Comparison of ENCODE assay signal across 14 mouse cellular contexts in the genomic region with DNA sequence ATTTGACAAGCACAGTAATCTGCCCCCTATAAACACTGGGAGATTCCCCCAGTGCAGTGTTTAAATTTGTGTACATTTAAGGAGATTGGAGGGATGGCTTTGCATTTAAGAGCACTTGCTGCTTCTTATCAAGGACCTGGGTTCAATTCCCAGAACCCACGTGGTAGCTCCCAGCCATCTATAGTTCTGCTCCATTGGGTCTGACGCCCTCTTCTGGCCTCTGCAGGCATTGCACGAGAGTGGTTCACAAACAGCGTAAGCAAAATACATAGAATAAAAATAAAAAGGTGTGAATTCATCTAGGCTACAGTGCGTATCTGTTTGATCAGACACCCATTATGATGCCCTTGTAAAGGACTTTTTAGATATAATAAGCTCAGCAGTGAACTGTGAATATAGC. TPM values are rescaled to one million over a fixed set of nuclear protein-coding genes. Genes with fewer than 3 reads are reported as not detected.
DNase-seq lines count a peak whose midpoint lies in the region; ATAC-seq and TF ChIP-seq lines count a peak whose summit lies in the region.
"Had no signal": no experiment of that assay in that cellular context is flagged by ENCODE, and none has a peak within 500 bp of the region (broad histone marks: within the 10 kb centered on the region; RNA-seq: fewer than 3 reads in every experiment).

No protein-coding gene starts in this region.

- intact Hi-C loops in gastrocnemius, adult 2 months (cut with DNase I): no loop called here

- H3K4me3 ChIP-seq in gastrocnemius, adult 2 months: peak overlapping the region; percentile 29; the same call in 1 of the 2 replicates
- H3K4me3 ChIP-seq in liver, embryonic 14.5 days (ENCODE audit: insufficient read depth in 1 of 2, low read depth in 2 of 2, low read length in 2 of 2): no peak overlapping the region
- H3K4me3 ChIP-seq in liver, embryonic 12.5 days: no peak overlapping the region
- no peak overlapping the region for H3K4me3 ChIP-seq in bone marrow, adult 2 months (replicated peaks; ENCODE audit: control insufficient read depth, low read depth, low read length)
- H3K4me3 ChIP-seq: forebrain, embryonic 10.5 days; midbrain, embryonic 12.5 days; neural tube, embryonic 13.5 days had no signal

- no peaks in the 10 kb centered on the region for H3K9me3 ChIP-seq in liver, embryonic 14.5 days (ENCODE audit: control insufficient read depth, low read length)
- H3K9me3 ChIP-seq in liver, embryonic 12.5 days (replicated peaks): no peaks in the 10 kb centered on the region
- H3K9me3 ChIP-seq: forebrain, embryonic 10.5 days; midbrain, embryonic 12.5 days; neural tube, embryonic 13.5 days had no signal

- TF ChIP-seq POLR2A in bone marrow, adult 2 months (IDR thresholded peaks at IDR 0.05; ENCODE audit: borderline replicate concordance, control insufficient read depth, low read depth, low read length): no peak

- peaks cover 0 to 10% of the 10 kb centered on the region in 2 experiments; a peak in 2 of 4 replicates for H3K4me1 ChIP-seq in liver, embryonic 14.5 days (replicated peaks; ENCODE audit: control insufficient read depth in 2 of 2, insufficient read depth in 2 of 2, low read length in 1 of 2)
- peaks cover 16% of the 10 kb centered on the region for H3K4me1 ChIP-seq in liver, embryonic 12.5 days
- no peaks in the 10 kb centered on the region for H3K4me1 ChIP-seq in bone marrow, adult 2 months (ENCODE audit: control insufficient read depth, insufficient read depth, low read length)

- ATAC-seq in liver, embryonic 14.5 days (ENCODE audit: insufficient read depth): no peak
- ATAC-seq in liver, embryonic 12.5 days: no peak

- peak; percentile 58 for TF ChIP-seq CTCF in gastrocnemius, adult 2 months (IDR thresholded peaks at IDR 0.05)
- TF ChIP-seq CTCF in liver, embryonic 14.5 days (IDR thresholded peaks at IDR 0.05; ENCODE audit: low read depth): peak; percentile 47
- TF ChIP-seq CTCF in bone marrow, adult 2 months (IDR thresholded peaks at IDR 0.05; ENCODE audit: control insufficient read depth, insufficient read depth, low read length): peak; percentile 55; the same call in 1 of the 2 replicates

- WGBS in liver, embryonic 14.5 days (ENCODE audit: insufficient replicate concordance): 55% methylated on average over 5 of the region's 5 CpGs
- WGBS in liver, embryonic 12.5 days (ENCODE audit: insufficient replicate concordance): 59% methylated on average over 5 of the region's 5 CpGs
- WGBS in bone marrow, adult 2 months: 70% methylated on average over 5 of the region's 5 CpGs

- no peaks in the 10 kb centered on the region for H3K27me3 ChIP-seq in liver, embryonic 14.5 days (ENCODE audit: control insufficient read depth, insufficient read depth, low read length)
- H3K27me3 ChIP-seq in liver, embryonic 12.5 days (replicated peaks): no peaks in the 10 kb centered on the region
- H3K27me3 ChIP-seq: midbrain, embryonic 12.5 days; neural tube, embryonic 13.5 days had no signal

- H3K27ac ChIP-seq in gastrocnemius, adult 2 months: peak overlapping the region; percentile 93
- H3K27ac ChIP-seq in liver, embryonic 14.5 days: no peak overlapping the region
- H3K27ac ChIP-seq in liver, embryonic 12.5 days: no peak overlapping the region
- H3K27ac ChIP-seq in bone marrow, adult 2 months (ENCODE audit: control insufficient read depth, insufficient read depth, low read depth, low read length, poor library complexity): no peak overlapping the region
- H3K27ac ChIP-seq: forebrain, embryonic 10.5 days; midbrain, embryonic 12.5 days; neural tube, embryonic 13.5 days had no signal

- TF ChIP-seq EP300 in liver, embryonic 14.5 days (IDR thresholded peaks at IDR 0.05; ENCODE audit: low read depth): no peak

- H3K36me3 ChIP-seq in liver, embryonic 14.5 days (replicated peaks; ENCODE audit: control insufficient read depth, insufficient read depth, low read depth): no peaks in the 10 kb centered on the region
- no peaks in the 10 kb centered on the region for H3K36me3 ChIP-seq in liver, embryonic 12.5 days
- H3K36me3 ChIP-seq: forebrain, embryonic 10.5 days; midbrain, embryonic 12.5 days; neural tube, embryonic 13.5 days had no signal

- H3K4me2 ChIP-seq in liver, embryonic 14.5 days (ENCODE audit: low read depth): no peak overlapping the region
- no peak overlapping the region for H3K4me2 ChIP-seq in liver, embryonic 12.5 days
- H3K4me2 ChIP-seq: midbrain, embryonic 12.5 days; neural tube, embryonic 13.5 days had no signal

- DNase-seq in gastrocnemius, adult 2 months: no peak
- no peak for DNase-seq in gastrocnemius, adult 18-20 months (ENCODE audit: low spot score)
- DNase-seq in liver, embryonic 14.5 days (ENCODE audit: low read depth in 3 of 3, low spot score in 3 of 3): no peak
- DNase-seq in B cell, adult 2 months: peak; percentile 70 to 71
- no peak for DNase-seq in T-cell, adult 2 months (ENCODE audit: low spot score)
- no peak for DNase-seq in embryo, embryonic 11 days
- DNase-seq: adrenal gland, adult 8-10 months; cerebellum, adult 11 months; lung, adult 18-20 months had no signal

- no peak overlapping the region for H3K9ac ChIP-seq in liver, embryonic 14.5 days (replicated peaks)
- H3K9ac ChIP-seq in liver, embryonic 12.5 days: no peak overlapping the region
- H3K9ac ChIP-seq: midbrain, embryonic 12.5 days; neural tube, embryonic 13.5 days had no signal

RNA-seq across cellular contexts. Expression of gene Zfp622, which starts 55.3 kb away (rescaled TPM):
- 10 to 100 TPM; 22.6 to 25.5 TPM for total RNA-seq in gastrocnemius, adult 2 months (2021)
- total RNA-seq in gastrocnemius, adult 18-20 months (2021): 10 to 100 TPM; 24.0 to 24.5 TPM
- 6.5 and 9.5 TPM in 2 replicates for polyA plus RNA-seq in liver, embryonic 14.5 days (2012; rRNA removed)
- 9.0 and 10.9 TPM in 2 replicates for polyA plus RNA-seq in liver, embryonic 14.5 days (2014; fragmentation: Nextera tagmentation; extraction: Ambion mirVana)
- 25.5 and 25.9 TPM in 2 replicates for polyA plus RNA-seq in liver, embryonic 12.5 days (2016; fragmentation: Nextera tagmentation; extraction: Ambion mirVana)
- 24.1 and 54.0 TPM in 2 replicates for polyA plus RNA-seq in bone marrow, adult 2 months (2011; ENCODE audit: insufficient read depth, insufficient read length, low replicate concordance, missing spikeins)

Comparison
In these comparisons a context has a peak if more than half of its experiments do, and no peak if none do; other contexts are left out.
1. DNase-seq: peak in B cell, adult 2 months (2 of 2); none in gastrocnemius, adult 2 months (single experiment), gastrocnemius, adult 18-20 months (single experiment), liver, embryonic 14.5 days (0 of 3), T-cell, adult 2 months (single experiment) and embryo, embryonic 11 days (single experiment).
2. Peak in every context shown above with its lines, with median percentiles within 50 percentile points of each other: CTCF ChIP-seq.